Mouse (Mus musculus) E14TG2a.4 (cell line): ENCODE measurements around the gene Tbc1d30.

Experiments used
- CTCF ChIP-seq: conservative IDR thresholded peaks from 2 replicates; pipeline ENCODE4 v1.5.1; 2014; ENCODE audit warnings: low read length
- NANOG ChIP-seq: IDR thresholded peaks from 2 replicates; pipeline ENCODE4 v1.6.1; 2014; ENCODE audit warnings: borderline replicate concordance, low read length, mixed read lengths
- POU5F1 ChIP-seq: IDR thresholded peaks from 2 replicates; pipeline ENCODE4 v1.6.1; 2014; ENCODE audit warnings: low read length, borderline replicate concordance

GRCm38 (mm10) chr10:121239065-121239464 is 112.0 kb downstream of the Tbc1d30 start:
- TF ChIP-seq NANOG (no peak), CTCF (no peak), POU5F1 (no peak)
